Mouse (Mus musculus) MEL (cell line): ENCODE measurements around the gene Katnb1. TPM values are rescaled to one million over a fixed set of nuclear protein-coding genes. Genes with fewer than 3 reads are reported as not detected.

Experiments
- DNase-seq: peaks from one replicate; pipeline ENCODE4 v3.0.0; 2011; ENCODE audit warnings: low read depth, low spot score
- H3K27ac ChIP-seq: 2 replicates; pipeline ENCODE4 v1.5.1; 2012; ENCODE audit warnings: low read depth, mild to moderate bottlenecking, control low read depth, low read length, moderate library complexity; ENCODE audit not compliant: control insufficient read depth
- H3K27me3 ChIP-seq, 2 experiments: fragments of 150-350 bp in 1 of 2; sonication (generic) in 1 of 2; 2 replicates each; pipeline ENCODE4 v1.6.1; 2012; ENCODE audit warnings: low read length in 2 of 2, mild to moderate bottlenecking in 2 of 2, improper control_type of control experiment in 1 of 2, moderate library complexity in 1 of 2; ENCODE audit not compliant: insufficient read depth in 2 of 2, control insufficient read depth in 1 of 2
- H3K36me3 ChIP-seq, 2 experiments: 2 replicates each; pipeline ENCODE4 v1.6.1; 2012 to 2014; ENCODE audit warnings: low read length in 2 of 2, improper control_type of control experiment in 1 of 2, inconsistent platforms in 1 of 2, mild to moderate bottlenecking in 1 of 2; ENCODE audit not compliant: insufficient read depth in 2 of 2, control insufficient read depth in 1 of 2
- H3K4me1 ChIP-seq, 2 experiments: fragments of 150-350 bp in 1 of 2; sonication (generic) in 1 of 2; 2 replicates each; pipeline ENCODE4 v1.6.1; 2012; ENCODE audit warnings: low read length in 2 of 2, improper control_type of control experiment in 1 of 2, mild to moderate bottlenecking in 1 of 2; ENCODE audit not compliant: insufficient read depth in 2 of 2, control insufficient read depth in 1 of 2
- H3K4me3 ChIP-seq, 2 experiments: fragments of 150-350 bp in 1 of 2; sonication (generic) in 1 of 2; 2 replicates each; pipeline ENCODE4 v1.5.1; 2012; ENCODE audit warnings: low read depth in 2 of 2, low read length in 2 of 2, mild to moderate bottlenecking in 2 of 2, moderate library complexity in 2 of 2, control low read depth in 1 of 2, improper control_type of control experiment in 1 of 2; ENCODE audit not compliant: control insufficient read depth in 1 of 2, insufficient read depth in 1 of 2
- H3K79me2 ChIP-seq: 2 replicates; pipeline ENCODE4 v1.6.1; 2012; ENCODE audit warnings: mild to moderate bottlenecking, low read length, moderate library complexity; ENCODE audit not compliant: control insufficient read depth, poor library complexity, insufficient read depth
- H3K9ac ChIP-seq: 2 replicates; pipeline ENCODE4 v1.6.1; 2012; ENCODE audit warnings: low read depth, mild to moderate bottlenecking, control low read depth, low read length, moderate library complexity; ENCODE audit not compliant: control insufficient read depth, poor library complexity, severe bottlenecking
- H3K9me3 ChIP-seq: fragments of 150-350 bp; sonication (generic); replicated peaks from 2 replicates; pipeline ENCODE4 v1.6.1; 2012; ENCODE audit warnings: mild to moderate bottlenecking, low read length, improper control_type of control experiment, moderate library complexity; ENCODE audit not compliant: insufficient read depth
- BHLHE40 ChIP-seq: IDR thresholded peaks from 2 replicates; pipeline ENCODE4 v1.6.1; 2012; ENCODE audit warnings: low read depth, mild to moderate bottlenecking, inconsistent platforms, low read length, improper control_type of control experiment, borderline replicate concordance
- CHD1 ChIP-seq: IDR thresholded peaks from 2 replicates; pipeline ENCODE4 v1.6.1; 2012; ENCODE audit warnings: low read depth, mild to moderate bottlenecking, inconsistent platforms, low read length, improper control_type of control experiment
- CHD2 ChIP-seq: IDR thresholded peaks from 2 replicates; pipeline ENCODE4 v1.6.1; 2011; ENCODE audit warnings: low read length, improper control_type of control experiment
- CTCF ChIP-seq, 3 experiments: IDR thresholded peaks in 2 of 3; conservative IDR thresholded peaks in 1 of 3; 2 replicates each; pipeline ENCODE4 v1.5.1; 2011 to 2012; ENCODE audit warnings: low read length in 3 of 3, low read depth in 2 of 3, mild to moderate bottlenecking in 2 of 3, improper control_type of control experiment in 1 of 3, inconsistent platforms in 1 of 3, mixed read lengths in 1 of 3, moderate library complexity in 1 of 3; ENCODE audit not compliant: control insufficient read depth in 1 of 3, insufficient read depth in 1 of 3, poor library complexity in 1 of 3, severe bottlenecking in 1 of 3
- GATA1 ChIP-seq: IDR thresholded peaks from 2 replicates; pipeline ENCODE4 v1.6.1; 2011; ENCODE audit warnings: low read depth, low read length, improper control_type of control experiment
- HCFC1 ChIP-seq: IDR thresholded peaks from 2 replicates; pipeline ENCODE4 v1.6.1; 2012; ENCODE audit warnings: low read depth, mild to moderate bottlenecking, inconsistent platforms, low read length, improper control_type of control experiment, moderate library complexity
- MAFK ChIP-seq: IDR thresholded peaks from 2 replicates; pipeline ENCODE4 v1.6.1; 2011; ENCODE audit warnings: low read depth, mild to moderate bottlenecking, low read length, improper control_type of control experiment, borderline replicate concordance
- MAX ChIP-seq: IDR thresholded peaks from 2 replicates; pipeline ENCODE4 v1.6.1; 2011; ENCODE audit warnings: low read length, improper control_type of control experiment
- MAZ ChIP-seq: IDR thresholded peaks from 2 replicates; pipeline ENCODE4 v1.6.1; 2012; ENCODE audit warnings: low read depth, mild to moderate bottlenecking, inconsistent platforms, low read length, improper control_type of control experiment
- MEF2A ChIP-seq: IDR thresholded peaks from 2 replicates; pipeline ENCODE4 v1.6.1; 2014; ENCODE audit warnings: low read depth, mild to moderate bottlenecking, inconsistent platforms, low read length, improper control_type of control experiment; ENCODE audit not compliant: poor library complexity, insufficient replicate concordance, severe bottlenecking; ENCODE audit errors: extremely low read depth
- MXI1 ChIP-seq: IDR thresholded peaks from 2 replicates; pipeline ENCODE4 v1.6.1; 2011; ENCODE audit warnings: mild to moderate bottlenecking, low read depth, low read length, improper control_type of control experiment
- NELFE ChIP-seq: IDR thresholded peaks from 2 replicates; pipeline ENCODE4 v1.6.1; 2011; ENCODE audit warnings: low read depth, low read length, improper control_type of control experiment
- POLR2AphosphoS5 ChIP-seq: IDR thresholded peaks from 2 replicates; pipeline ENCODE4 v1.6.1; 2012; ENCODE audit warnings: low read depth, borderline replicate concordance, mild to moderate bottlenecking, inconsistent platforms, low read length, moderate library complexity, mixed read lengths
- RCOR1 ChIP-seq: IDR thresholded peaks from 2 replicates; pipeline ENCODE4 v1.6.1; 2012; ENCODE audit warnings: low read depth, mild to moderate bottlenecking, inconsistent platforms, low read length, improper control_type of control experiment
- SIN3A ChIP-seq: IDR thresholded peaks from 2 replicates; pipeline ENCODE4 v1.6.1; 2012; ENCODE audit warnings: low read length, improper control_type of control experiment, inconsistent platforms
- USF1 ChIP-seq: IDR thresholded peaks from 2 replicates; pipeline ENCODE4 v1.6.1; 2014; ENCODE audit warnings: low read depth, mild to moderate bottlenecking, inconsistent platforms, low read length, improper control_type of control experiment, moderate library complexity
- ZC3H11A ChIP-seq: IDR thresholded peaks from 2 replicates; pipeline ENCODE4 v1.6.1; 2012; ENCODE audit warnings: low read depth, mild to moderate bottlenecking, inconsistent platforms, low read length, improper control_type of control experiment
- ZKSCAN1 ChIP-seq: IDR thresholded peaks from 2 replicates; pipeline ENCODE4 v1.6.1; 2012; ENCODE audit warnings: low read depth, mild to moderate bottlenecking, inconsistent platforms, low read length, improper control_type of control experiment, moderate library complexity
- ZNF384 ChIP-seq: IDR thresholded peaks from 2 replicates; pipeline ENCODE4 v1.6.1; 2012; ENCODE audit warnings: low read depth, mild to moderate bottlenecking, inconsistent platforms, low read length, improper control_type of control experiment
- polyA plus RNA-seq, 2 experiments: library from polyadenylated mRNA; stranded (reverse) in 1 of 2; unstranded in 1 of 2; fragments of >175 nt in 1 of 2; fragments of >200 nt in 1 of 2; gene quantifications; 2 replicates each; pipeline versions ENCODE4 v1.2.1 to v1.2.4; 2012; ENCODE audit warnings: low replicate concordance in 2 of 2, low read depth in 1 of 2; ENCODE audit not compliant: insufficient read length in 2 of 2, insufficient read depth in 1 of 2, missing spikeins in 1 of 2
- total RNA-seq: library from RNA; depleted of rRNA; stranded (reverse); fragments of 300-350 nt; gene quantifications from 2 replicates; pipeline ENCODE4 v1.2.3, GENCODE M21; 2012

Katnb1 gene
- total and polyA plus RNA-seq, 3 experiments, result 13.6 to 23.8 TPM; not detected in 1

- Histone ChIP-seq H3K4me3 (no peak overlapping the region), H3K27me3 (no peaks in the 10 kb centered on the region)
- TF ChIP-seq ZC3H11A, result no peak
- no peak for TF ChIP-seq NELFE
- TF ChIP-seq MXI1, result no peak
- no peak for TF ChIP-seq ZKSCAN1
- TF ChIP-seq MAX, result no peak
- no peak for TF ChIP-seq HCFC1
- TF ChIP-seq ZNF384, result no peak
- TF ChIP-seq GATA1, result no peak
- no peak for TF ChIP-seq SIN3A
- TF ChIP-seq MAZ, result no peak
- TF ChIP-seq RCOR1, result no peak
- no peak for TF ChIP-seq BHLHE40
- no peak for TF ChIP-seq CHD1
- TF ChIP-seq USF1, result no peak
- no peak for TF ChIP-seq MAFK
- TF ChIP-seq, all 39 proteins: peak for 0
- H3K27ac ChIP-seq, result no peak overlapping the region
- H3K9me3 ChIP-seq, result no peaks in the 10 kb centered on the region
- H3K36me3 ChIP-seq, result peaks cover 0 to 2% of the 10 kb centered on the region in 2 experiments; a peak in 1 of 4 replicates
- H3K79me2 ChIP-seq, result no peaks in the 10 kb centered on the region
- H3K4me1 ChIP-seq, result peaks cover 0 to 12% of the 10 kb centered on the region in 2 experiments
- no peak overlapping the region for H3K9ac ChIP-seq
- DNase-seq, result no peak
Measured at GRCm38 (mm10) chr8:95136218-95136617, 55.2 kb downstream of the Katnb1 start.

GRCm38 (mm10) chr8:95137201-95137600, 56.2 kb downstream of the Katnb1 start:
- H3K9me3 ChIP-seq, result no peaks in the 10 kb centered on the region
- peaks cover 0 to 5% of the 10 kb centered on the region in 2 experiments; a peak in 1 of 4 replicates for H3K36me3 ChIP-seq
- H3K27me3 ChIP-seq, result no peaks in the 10 kb centered on the region
- peaks cover 2% of the 10 kb centered on the region; the same call in 1 of the 2 replicates for H3K79me2 ChIP-seq
- TF ChIP-seq BHLHE40 (no peak), HCFC1 (no peak), RCOR1 (no peak), USF1 (no peak), CTCF (IDR thresholded peaks at IDR 0.05 in 2 of 3, conservative IDR thresholded peaks at IDR 0.05 in 1 of 3; ENCODE audit: control insufficient read depth in 1 of 3, insufficient read depth in 1 of 3, low read depth in 2 of 3, low read length in 3 of 3, poor library complexity in 1 of 3, severe bottlenecking in 1 of 3) (no peak), POLR2AphosphoS5 (no peak), CHD2 (no peak), MEF2A (no peak), GATA1 (no peak), ZKSCAN1 (no peak)
- TF ChIP-seq, all 39 proteins: peak for 0
- peaks cover 0 to 16% of the 10 kb centered on the region in 2 experiments for H3K4me1 ChIP-seq
- H3K9ac ChIP-seq, result no peak overlapping the region
- H3K27ac ChIP-seq, result no peak overlapping the region
- H3K4me3 ChIP-seq, result no peak overlapping the region
- DNase-seq, result no peak
